Mouse (Mus musculus) small intestine, adult 2 months (tissue): ENCODE results near the gene Poll.

Source experiments
- CTCF ChIP-seq: fragments of 200-500 bp; IDR thresholded peaks from 2 replicates; pipeline ENCODE4 v1.5.1; 2012; ENCODE audit warnings: low read depth, mild to moderate bottlenecking, control low read depth, inconsistent platforms, low read length, moderate library complexity, mixed read lengths; ENCODE audit not compliant: insufficient replicate concordance, insufficient read length; ENCODE audit errors: extremely low read depth
- POLR2A ChIP-seq: fragments of 200-500 bp; IDR thresholded peaks from 2 replicates; pipeline ENCODE4 v1.6.1; 2012; ENCODE audit warnings: low read depth, mild to moderate bottlenecking, control low read depth, inconsistent platforms, low read length, moderate library complexity

DNA sequence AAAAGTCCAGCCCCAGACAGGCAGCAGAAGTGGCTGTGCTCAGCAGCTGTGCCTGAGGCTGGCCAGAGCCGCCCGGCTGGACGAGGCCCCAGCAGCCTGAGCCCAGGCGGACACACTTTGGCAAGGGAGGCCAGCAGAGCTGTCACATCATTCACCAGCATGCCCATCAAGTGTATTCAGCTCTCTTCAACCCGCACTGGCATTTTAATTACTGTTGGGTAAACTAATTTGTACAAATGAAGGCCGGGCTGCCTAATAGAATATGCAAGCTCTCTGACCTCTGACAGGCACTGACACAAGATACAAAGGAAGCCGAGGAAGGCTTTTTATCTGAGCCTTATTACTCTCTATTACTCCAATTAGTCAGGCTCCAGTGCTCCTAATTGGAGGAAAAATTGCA lies 35.7 kb upstream of the Poll start:
- TF ChIP-seq CTCF (no peak), POLR2A (no peak)
